Mouse (Mus musculus): Measurements from ENCODE around the gene Gpr62.

Gene Gpr62

DNA sequence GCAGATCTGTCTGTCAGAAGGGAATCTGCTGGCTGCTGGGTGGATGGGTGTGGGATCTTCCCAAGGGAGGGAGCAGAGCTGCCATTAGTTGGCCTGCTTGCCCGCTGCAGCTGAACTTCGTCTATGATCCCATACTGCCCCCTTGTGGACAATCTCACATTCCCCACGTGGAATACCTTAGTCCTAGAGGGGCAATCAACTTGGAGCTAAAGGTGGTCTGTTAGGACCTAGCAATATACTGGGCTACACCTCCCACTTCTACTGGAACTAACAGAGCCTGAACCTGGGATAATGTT lies 43.9 kb downstream of the Gpr62 start:
- peak; percentile 73 for DNase-seq (ENCODE audit: low read depth, low spot score)

DNA sequence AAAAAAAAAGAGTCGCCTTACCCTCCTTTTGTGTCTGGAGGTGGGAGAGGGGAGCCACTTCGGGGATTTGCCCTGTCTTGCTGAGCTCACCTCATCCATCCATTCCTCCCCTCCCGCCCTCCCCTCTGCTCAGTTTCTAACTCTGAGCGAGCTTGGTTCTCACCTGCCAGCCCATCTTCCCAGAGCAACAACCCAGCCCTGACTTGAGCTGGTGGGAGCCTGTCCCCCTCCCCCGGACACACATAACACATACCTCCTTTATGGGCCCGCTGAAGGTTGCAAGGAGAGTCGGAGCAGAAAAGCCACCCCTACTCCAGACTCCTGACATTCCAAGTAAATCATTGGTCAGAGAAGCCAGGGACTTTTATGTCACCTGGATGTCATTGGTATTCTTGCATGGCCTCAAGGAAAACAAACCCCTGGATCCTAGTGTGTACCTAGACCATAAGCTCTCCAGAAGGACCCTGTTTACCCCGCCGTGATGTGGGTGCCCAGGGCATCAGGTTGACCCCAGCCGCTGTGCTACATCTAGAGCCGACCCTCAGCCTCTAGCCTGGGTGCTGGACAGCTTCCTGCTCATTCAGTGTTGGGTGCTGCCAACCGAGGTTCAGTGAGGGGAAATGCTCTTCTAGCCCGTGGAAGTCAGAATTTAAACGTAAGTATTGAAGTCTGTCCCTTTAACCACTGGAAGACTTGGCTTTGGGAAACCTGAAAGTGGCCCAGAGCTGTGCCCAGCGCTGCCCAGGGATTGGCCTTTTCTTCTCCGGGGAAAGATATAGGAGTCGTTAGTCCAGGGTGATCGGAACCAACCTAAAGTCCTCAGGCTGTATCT lies 44.5 kb downstream of the Gpr62 start:
- DNase-seq (ENCODE audit: low read depth, low spot score), result no peak

DNA sequence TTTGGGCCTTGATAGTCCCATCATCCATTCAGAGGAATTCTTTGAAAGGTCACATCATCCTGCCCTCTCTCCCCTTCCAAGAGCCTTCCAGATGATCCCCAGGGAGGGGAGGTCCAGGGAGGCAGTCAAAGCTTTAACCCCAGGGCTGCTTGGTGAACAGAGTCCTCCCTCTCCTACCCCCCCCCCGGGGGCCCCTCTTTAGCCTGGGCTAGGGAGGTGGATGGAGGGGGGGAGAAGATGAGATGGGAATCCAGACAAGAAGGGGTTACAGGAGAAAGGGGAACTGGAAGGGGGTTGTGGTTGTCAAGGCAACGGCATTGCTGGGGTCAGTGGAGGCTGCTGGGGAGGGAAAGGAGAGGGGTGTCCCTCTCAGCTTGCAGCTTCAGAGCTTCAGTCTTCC lies 45.1 kb downstream of the Gpr62 start:
- DNase-seq (ENCODE audit: low read depth, low spot score), result no peak

DNA sequence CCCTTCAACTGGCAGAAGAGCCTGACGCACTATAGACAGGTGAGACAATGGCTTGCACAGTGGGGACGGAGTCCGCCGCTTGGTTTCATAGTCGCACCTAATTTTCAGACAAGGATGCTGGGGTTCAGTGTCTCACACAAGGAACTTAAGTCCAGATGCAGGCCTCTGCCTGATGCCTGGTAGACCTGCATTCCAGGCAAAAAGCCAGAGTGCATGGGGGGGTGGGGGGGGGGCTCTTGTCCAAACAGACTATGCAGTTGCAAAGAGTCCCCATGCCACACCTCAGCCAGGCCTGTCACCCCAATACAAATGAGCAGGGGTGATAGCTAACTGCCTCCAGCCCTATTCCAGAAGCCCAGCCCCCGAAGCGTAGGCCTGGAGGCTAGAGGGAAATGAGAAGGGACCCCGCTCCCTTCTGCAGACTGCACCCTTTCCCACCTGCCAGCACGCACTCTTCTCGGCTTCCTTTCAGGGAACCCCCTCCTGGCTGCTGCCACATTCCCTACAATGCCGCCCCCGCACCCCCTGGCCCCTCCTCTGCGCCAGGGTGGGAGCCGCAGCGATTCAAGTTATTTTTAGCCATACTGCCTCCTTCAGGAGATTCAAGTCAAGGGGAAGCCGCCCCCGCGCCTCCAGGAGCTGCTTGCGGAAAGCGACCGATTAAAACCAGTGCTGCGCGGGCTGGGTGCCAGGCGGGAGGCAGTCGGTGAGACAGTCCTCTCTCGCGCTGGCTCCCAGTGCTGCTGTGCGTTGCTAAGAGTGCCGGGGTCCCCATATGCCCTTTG lies 47.7 kb downstream of the Gpr62 start:
- no peak for DNase-seq (ENCODE audit: low read depth, low spot score)

DNA sequence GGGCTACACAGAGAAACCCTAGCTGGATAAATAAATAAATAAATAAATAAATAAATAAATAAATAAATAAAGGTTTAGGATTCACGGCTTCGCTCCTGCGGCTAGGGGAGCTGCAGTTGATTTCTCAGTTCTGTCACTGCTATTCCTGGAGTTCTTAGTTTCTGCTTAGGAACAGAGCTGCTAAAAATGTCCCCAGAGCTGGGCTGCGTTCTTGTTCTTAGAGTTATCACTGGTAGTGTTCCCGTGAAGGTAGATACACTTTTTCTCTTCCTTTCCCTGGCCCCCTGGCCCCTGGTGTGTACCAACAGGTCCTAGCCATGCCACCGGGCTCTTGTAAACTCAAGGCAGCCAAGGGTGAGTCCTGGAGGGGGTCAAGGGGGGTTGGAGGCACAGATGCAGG lies 48.9 kb downstream of the Gpr62 start:
- DNase-seq (ENCODE audit: low read depth, low spot score), result no peak
